Mouse (Mus musculus) CH12.LX (cell line): ENCODE results near the gene Ildr1.

ENCODE experiments used
- BHLHE40 ChIP-seq: IDR thresholded peaks from 2 replicates; pipeline ENCODE4 v1.6.1; 2011; ENCODE audit warnings: mild to moderate bottlenecking, low read depth, low read length, improper control_type of control experiment
- CHD1 ChIP-seq: IDR thresholded peaks from 2 replicates; pipeline ENCODE4 v1.6.1; 2012; ENCODE audit warnings: low read depth, low read length, improper control_type of control experiment, inconsistent platforms
- CHD2 ChIP-seq: IDR thresholded peaks from 2 replicates; pipeline ENCODE4 v1.6.1; 2011; ENCODE audit warnings: low read length, improper control_type of control experiment
- CTCF ChIP-seq, 2 experiments: IDR thresholded peaks in 1 of 2; conservative IDR thresholded peaks in 1 of 2; 2 replicates each; pipeline ENCODE4 v1.5.1; 2011 to 2012; ENCODE audit warnings: low read depth in 2 of 2, low read length in 2 of 2, improper control_type of control experiment in 1 of 2, inconsistent platforms in 1 of 2, mild to moderate bottlenecking in 1 of 2, moderate library complexity in 1 of 2
- EP300 ChIP-seq: IDR thresholded peaks from 2 replicates; pipeline ENCODE4 v1.6.1; 2011; ENCODE audit warnings: low read length, improper control_type of control experiment
- ETS1 ChIP-seq: conservative IDR thresholded peaks from 2 replicates; pipeline ENCODE4 v1.6.1; 2012; ENCODE audit warnings: low read depth, mild to moderate bottlenecking, inconsistent platforms, low read length, improper control_type of control experiment, moderate library complexity
- MAZ ChIP-seq: IDR thresholded peaks from 2 replicates; pipeline ENCODE4 v1.6.1; 2012; ENCODE audit warnings: low read depth, mild to moderate bottlenecking, inconsistent platforms, low read length, improper control_type of control experiment, moderate library complexity
- POLR2A ChIP-seq: IDR thresholded peaks from 2 replicates; pipeline ENCODE4 v1.6.1; 2011; ENCODE audit warnings: low read depth, mild to moderate bottlenecking, improper control_type of control experiment, low read length
- POLR2AphosphoS2 ChIP-seq: IDR thresholded peaks from 2 replicates; pipeline ENCODE4 v1.6.1; 2011; ENCODE audit warnings: low read depth, low read length, improper control_type of control experiment
- RCOR1 ChIP-seq: conservative IDR thresholded peaks from 2 replicates; pipeline ENCODE4 v1.6.1; 2012; ENCODE audit warnings: low read depth, mild to moderate bottlenecking, inconsistent platforms, low read length, improper control_type of control experiment
- TCF12 ChIP-seq: IDR thresholded peaks from 2 replicates; pipeline ENCODE4 v1.6.1; 2014; ENCODE audit warnings: low read depth, mild to moderate bottlenecking, inconsistent platforms, low read length, improper control_type of control experiment
- USF1 ChIP-seq: IDR thresholded peaks from 2 replicates; pipeline ENCODE4 v1.6.1; 2014; ENCODE audit warnings: low read depth, mild to moderate bottlenecking, inconsistent platforms, low read length, improper control_type of control experiment

DNA sequence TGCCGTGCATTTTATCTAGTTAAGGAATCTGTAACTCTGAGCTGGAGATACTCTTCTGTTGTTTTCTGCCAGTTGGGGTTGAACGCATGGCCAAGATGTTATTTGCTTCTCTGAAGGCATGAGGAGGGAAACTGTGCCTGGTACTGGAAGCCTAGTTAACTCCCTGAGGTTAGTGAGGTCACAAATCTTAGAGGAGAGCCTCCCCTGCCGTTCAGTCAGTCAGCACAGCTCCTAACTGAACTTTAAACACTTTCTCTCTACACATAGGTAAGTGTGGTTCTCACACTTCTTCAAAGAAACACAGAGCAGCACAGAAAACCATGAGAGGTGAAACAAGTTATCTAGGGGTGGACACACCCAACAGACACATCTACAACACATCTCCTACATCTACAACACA is 23.2 kb upstream of the Ildr1 start:
- TF ChIP-seq POLR2A (no peak), CTCF (conservative IDR thresholded peaks at IDR 0.05 in 1 of 2, IDR thresholded peaks at IDR 0.05 in 1 of 2; ENCODE audit: low read depth in 2 of 2, low read length in 2 of 2) (peak in 1 of 2 experiments; percentile 62; a peak in 2 of 4 replicates), POLR2AphosphoS2 (no peak), ETS1 (no peak), USF1 (no peak), EP300 (no peak), TCF12 (no peak), RCOR1 (no peak), BHLHE40 (no peak), CHD2 (no peak), CHD1 (no peak), MAZ (no peak)
